Mouse (Mus musculus): ENCODE results near the gene Dlg2.

Gene Dlg2

GRCm38 (mm10) chr7:92164875-92165518 lies 1688.5 kb downstream of the Dlg2 start:
- no peak for DNase-seq (ENCODE audit: extremely low read depth, low read depth)

- no peak for DNase-seq (ENCODE audit: extremely low read depth, low read depth)
Measured at GRCm38 (mm10) chr7:92180029-92180428, 1703.6 kb downstream of the Dlg2 start.

GRCm38 (mm10) chr7:92180591-92181587 lies 1704.4 kb downstream of the Dlg2 start:
- DNase-seq (ENCODE audit: extremely low read depth, low read depth) = no peak

GRCm38 (mm10) chr7:92181959-92182612 lies 1705.6 kb downstream of the Dlg2 start:
- DNase-seq (ENCODE audit: extremely low read depth, low read depth) = no peak

- no peak for DNase-seq (ENCODE audit: extremely low read depth, low read depth)
Measured at GRCm38 (mm10) chr7:92184371-92185059, 1708.0 kb downstream of the Dlg2 start.

- DNase-seq (ENCODE audit: extremely low read depth, low read depth) = no peak
Measured at GRCm38 (mm10) chr7:92186341-92186740, 1709.9 kb downstream of the Dlg2 start.

GRCm38 (mm10) chr7:92189149-92189548 lies 1712.7 kb downstream of the Dlg2 start:
- no peak for DNase-seq (ENCODE audit: extremely low read depth, low read depth)

GRCm38 (mm10) chr7:92196004-92196403 lies 1719.5 kb downstream of the Dlg2 start:
- no peak for DNase-seq (ENCODE audit: extremely low read depth, low read depth)

GRCm38 (mm10) chr7:92197621-92198020 lies 1721.1 kb downstream of the Dlg2 start:
- DNase-seq (ENCODE audit: extremely low read depth, low read depth) = no peak

- DNase-seq (ENCODE audit: extremely low read depth, low read depth) = no peak
Measured at GRCm38 (mm10) chr7:92199131-92199530, 1722.7 kb downstream of the Dlg2 start.

GRCm38 (mm10) chr7:92210701-92211100 lies 1734.2 kb downstream of the Dlg2 start:
- DNase-seq (ENCODE audit: extremely low read depth, low read depth) = no peak

GRCm38 (mm10) chr7:92213751-92214150 lies 1737.3 kb downstream of the Dlg2 start:
- no peak for DNase-seq (ENCODE audit: extremely low read depth, low read depth)

GRCm38 (mm10) chr7:92218171-92218570 lies 1741.7 kb downstream of the Dlg2 start:
- no peak for DNase-seq (ENCODE audit: extremely low read depth, low read depth)

- DNase-seq (ENCODE audit: extremely low read depth, low read depth) = no peak
Measured at GRCm38 (mm10) chr7:92220619-92221018, 1744.1 kb downstream of the Dlg2 start.

- DNase-seq (ENCODE audit: extremely low read depth, low read depth) = no peak
Measured at GRCm38 (mm10) chr7:92234476-92235202, 1758.2 kb downstream of the Dlg2 start.

GRCm38 (mm10) chr7:92235541-92236031 lies 1759.1 kb downstream of the Dlg2 start:
- no peak for DNase-seq (ENCODE audit: extremely low read depth, low read depth)

GRCm38 (mm10) chr7:92240908-92241307 lies 1764.4 kb downstream of the Dlg2 start:
- no peak for DNase-seq (ENCODE audit: extremely low read depth, low read depth)

GRCm38 (mm10) chr7:92247594-92247993 lies 1771.1 kb downstream of the Dlg2 start:
- DNase-seq (ENCODE audit: extremely low read depth, low read depth) = no peak

GRCm38 (mm10) chr7:92248619-92249018 lies 1772.1 kb downstream of the Dlg2 start:
- DNase-seq (ENCODE audit: extremely low read depth, low read depth) = no peak

GRCm38 (mm10) chr7:92258148-92258547 lies 1781.7 kb downstream of the Dlg2 start:
- DNase-seq (ENCODE audit: extremely low read depth, low read depth) = no peak
